Mouse (Mus musculus): ENCODE results near the gene Usp32. TPM values are rescaled to one million over a fixed set of nuclear protein-coding genes. Genes with fewer than 3 reads are reported as not detected.

Gene Usp32
- polyA plus RNA-seq, 1 experiment, result 71.2 TPM

GRCm38 (mm10) chr11:84952611-84953010 lies 187.3 kb downstream of the Usp32 start:
- TF ChIP-seq CTCF (IDR thresholded peaks at IDR 0.05; ENCODE audit: low read depth, low read length), result no peak
- no peak for TF ChIP-seq POLR2A (IDR thresholded peaks at IDR 0.05; ENCODE audit: insufficient read depth, low read length)
- no peak for TF ChIP-seq EP300 (IDR thresholded peaks at IDR 0.05; ENCODE audit: insufficient read depth, low read depth, low read length)
- no peaks in the 10 kb centered on the region for H3K9me3 ChIP-seq (replicated peaks; ENCODE audit: control insufficient read depth, insufficient read depth, low read length, poor library complexity, severe bottlenecking)
- no peak overlapping the region for H3K4me3 ChIP-seq (ENCODE audit: low read depth, low read length)
- no peaks in the 10 kb centered on the region for H3K36me3 ChIP-seq (ENCODE audit: control insufficient read depth, insufficient read depth, low read length, poor library complexity, severe bottlenecking)
- H3K9ac ChIP-seq (ENCODE audit: low read depth, poor library complexity, severe bottlenecking), result no peak overlapping the region
- no peaks in the 10 kb centered on the region for H3K27me3 ChIP-seq (ENCODE audit: control insufficient read depth, insufficient read depth, low read length, poor library complexity, severe bottlenecking)
- H3K4me1 ChIP-seq (ENCODE audit: control insufficient read depth, insufficient read depth, low read length), result peaks cover 8% of the 10 kb centered on the region
- H3K27ac ChIP-seq (ENCODE audit: insufficient read depth, low read length), result no peak overlapping the region

- TF ChIP-seq CTCF (IDR thresholded peaks at IDR 0.05; ENCODE audit: low read depth, low read length) (no peak), POLR2A (IDR thresholded peaks at IDR 0.05; ENCODE audit: insufficient read depth, low read length) (no peak), EP300 (IDR thresholded peaks at IDR 0.05; ENCODE audit: insufficient read depth, low read depth, low read length) (no peak)
- H3K9ac ChIP-seq (ENCODE audit: low read depth, poor library complexity, severe bottlenecking), result peak overlapping the region; percentile 33
- H3K27ac ChIP-seq (ENCODE audit: insufficient read depth, low read length), result peak overlapping the region; percentile 74
- H3K4me3 ChIP-seq (ENCODE audit: low read depth, low read length), result no peak overlapping the region
- no peaks in the 10 kb centered on the region for H3K9me3 ChIP-seq (replicated peaks; ENCODE audit: control insufficient read depth, insufficient read depth, low read length, poor library complexity, severe bottlenecking)
- H3K4me1 ChIP-seq (ENCODE audit: control insufficient read depth, insufficient read depth, low read length), result peaks cover 17% of the 10 kb centered on the region
- H3K36me3 ChIP-seq (ENCODE audit: control insufficient read depth, insufficient read depth, low read length, poor library complexity, severe bottlenecking), result no peaks in the 10 kb centered on the region
- H3K27me3 ChIP-seq (ENCODE audit: control insufficient read depth, insufficient read depth, low read length, poor library complexity, severe bottlenecking), result no peaks in the 10 kb centered on the region
These were observed 191.4 kb downstream of the Usp32 start for GRCm38 (mm10) chr11:84948526-84948925.

GRCm38 (mm10) chr11:84948114-84948513 lies 191.8 kb downstream of the Usp32 start:
- no peaks in the 10 kb centered on the region for H3K36me3 ChIP-seq (ENCODE audit: control insufficient read depth, insufficient read depth, low read length, poor library complexity, severe bottlenecking)
- H3K27ac ChIP-seq (ENCODE audit: insufficient read depth, low read length), result peak overlapping the region; percentile 74
- H3K4me1 ChIP-seq (ENCODE audit: control insufficient read depth, insufficient read depth, low read length), result peaks cover 17% of the 10 kb centered on the region
- no peak overlapping the region for H3K4me3 ChIP-seq (ENCODE audit: low read depth, low read length)
- H3K9me3 ChIP-seq (replicated peaks; ENCODE audit: control insufficient read depth, insufficient read depth, low read length, poor library complexity, severe bottlenecking), result no peaks in the 10 kb centered on the region
- TF ChIP-seq POLR2A (IDR thresholded peaks at IDR 0.05; ENCODE audit: insufficient read depth, low read length), result no peak
- 0 out of 2 replicates have a peak, but pooled peaks have one; percentile 21 for TF ChIP-seq EP300 (IDR thresholded peaks at IDR 0.05; ENCODE audit: insufficient read depth, low read depth, low read length)
- H3K27me3 ChIP-seq (ENCODE audit: control insufficient read depth, insufficient read depth, low read length, poor library complexity, severe bottlenecking), result no peaks in the 10 kb centered on the region
- H3K9ac ChIP-seq (ENCODE audit: low read depth, poor library complexity, severe bottlenecking), result peak overlapping the region; percentile 33

- Histone ChIP-seq H3K9ac (ENCODE audit: low read depth, poor library complexity, severe bottlenecking) (no peak overlapping the region), H3K27me3 (ENCODE audit: control insufficient read depth, insufficient read depth, low read length, poor library complexity, severe bottlenecking) (no peaks in the 10 kb centered on the region), H3K36me3 (ENCODE audit: control insufficient read depth, insufficient read depth, low read length, poor library complexity, severe bottlenecking) (no peaks in the 10 kb centered on the region), H3K4me3 (ENCODE audit: low read depth, low read length) (no peak overlapping the region), H3K4me1 (ENCODE audit: control insufficient read depth, insufficient read depth, low read length) (peaks cover 17% of the 10 kb centered on the region), H3K9me3 (replicated peaks; ENCODE audit: control insufficient read depth, insufficient read depth, low read length, poor library complexity, severe bottlenecking) (no peaks in the 10 kb centered on the region), H3K27ac (ENCODE audit: insufficient read depth, low read length) (peak overlapping the region; percentile 87)
- TF ChIP-seq EP300 (IDR thresholded peaks at IDR 0.05; ENCODE audit: insufficient read depth, low read depth, low read length) (no peak), POLR2A (IDR thresholded peaks at IDR 0.05; ENCODE audit: insufficient read depth, low read length) (no peak), CTCF (IDR thresholded peaks at IDR 0.05; ENCODE audit: low read depth, low read length) (no peak)
These were observed 192.8 kb downstream of the Usp32 start for GRCm38 (mm10) chr11:84947206-84947605.

DNA sequence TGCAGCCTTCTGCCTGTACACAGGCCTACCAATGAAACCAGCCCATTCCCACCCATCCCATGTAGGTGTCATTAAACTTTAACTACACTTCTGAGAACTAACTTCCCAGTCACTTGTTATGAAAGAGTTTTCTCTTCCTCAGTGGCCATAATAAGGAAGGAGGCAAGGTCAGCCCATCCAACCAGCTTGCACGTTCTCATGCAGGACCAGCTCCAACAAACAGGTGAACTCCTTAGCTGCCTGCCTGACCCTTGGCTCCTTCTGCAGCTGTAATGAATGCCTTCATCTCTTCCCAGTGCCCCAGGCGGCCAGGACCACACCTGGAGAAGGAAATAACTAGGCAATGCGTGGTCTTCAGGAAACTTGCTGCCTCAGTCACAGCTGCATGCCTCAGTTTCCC lies 194.1 kb downstream of the Usp32 start:
- Histone ChIP-seq H3K9ac (ENCODE audit: low read depth, poor library complexity, severe bottlenecking) (no peak overlapping the region), H3K27ac (ENCODE audit: insufficient read depth, low read length) (peak overlapping the region; percentile 87), H3K9me3 (replicated peaks; ENCODE audit: control insufficient read depth, insufficient read depth, low read length, poor library complexity, severe bottlenecking) (no peaks in the 10 kb centered on the region), H3K36me3 (ENCODE audit: control insufficient read depth, insufficient read depth, low read length, poor library complexity, severe bottlenecking) (no peaks in the 10 kb centered on the region), H3K27me3 (ENCODE audit: control insufficient read depth, insufficient read depth, low read length, poor library complexity, severe bottlenecking) (no peaks in the 10 kb centered on the region), H3K4me1 (ENCODE audit: control insufficient read depth, insufficient read depth, low read length) (peaks cover 17% of the 10 kb centered on the region), H3K4me3 (ENCODE audit: low read depth, low read length) (no peak overlapping the region)
- no peak for TF ChIP-seq POLR2A (IDR thresholded peaks at IDR 0.05; ENCODE audit: insufficient read depth, low read length)
- TF ChIP-seq EP300 (IDR thresholded peaks at IDR 0.05; ENCODE audit: insufficient read depth, low read depth, low read length), result 0 out of 2 replicates have a peak, but pooled peaks have one; percentile 43

- Histone ChIP-seq H3K9me3 (replicated peaks; ENCODE audit: control insufficient read depth, insufficient read depth, low read length, poor library complexity, severe bottlenecking) (no peaks in the 10 kb centered on the region), H3K9ac (ENCODE audit: low read depth, poor library complexity, severe bottlenecking) (peak overlapping the region; percentile 55), H3K4me1 (ENCODE audit: control insufficient read depth, insufficient read depth, low read length) (peaks cover 17% of the 10 kb centered on the region), H3K4me3 (ENCODE audit: low read depth, low read length) (peak overlapping the region; percentile 67), H3K27ac (ENCODE audit: insufficient read depth, low read length) (peak overlapping the region; percentile 87), H3K27me3 (ENCODE audit: control insufficient read depth, insufficient read depth, low read length, poor library complexity, severe bottlenecking) (no peaks in the 10 kb centered on the region), H3K36me3 (ENCODE audit: control insufficient read depth, insufficient read depth, low read length, poor library complexity, severe bottlenecking) (no peaks in the 10 kb centered on the region)
- TF ChIP-seq POLR2A (IDR thresholded peaks at IDR 0.05; ENCODE audit: insufficient read depth, low read length) (no peak), EP300 (IDR thresholded peaks at IDR 0.05; ENCODE audit: insufficient read depth, low read depth, low read length) (peak; percentile 79)
These were observed 195.1 kb downstream of the Usp32 start for GRCm38 (mm10) chr11:84944639-84945435.

Measured in ES-Bruce4 (cell line).